Comparison of ENCODE assay signal across 10 mouse cellular contexts in the genomic region with DNA sequence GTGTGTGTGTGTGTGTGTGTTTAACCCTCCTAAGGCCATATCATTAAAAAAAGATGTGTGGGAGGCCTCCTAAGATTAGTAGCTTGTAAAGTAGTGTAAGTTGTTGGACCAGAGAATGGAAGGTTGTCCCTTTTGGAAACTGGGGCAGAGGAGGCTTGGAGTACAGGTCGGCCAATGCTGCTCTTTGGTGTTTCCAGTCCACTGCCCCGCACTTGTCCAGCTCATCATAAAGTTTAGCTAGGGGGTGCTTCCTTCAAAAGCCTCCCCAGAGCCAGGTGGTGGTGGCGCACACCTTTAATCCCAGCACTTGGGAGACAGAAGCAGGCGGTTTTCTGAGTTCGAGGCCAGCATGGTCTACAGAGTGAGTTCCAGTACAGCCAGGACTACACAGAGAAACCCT. TPM values are rescaled to one million over a fixed set of nuclear protein-coding genes. Genes with fewer than 3 reads are reported as not detected.
DNase-seq lines count a peak whose midpoint lies in the region; ATAC-seq and TF ChIP-seq lines count a peak whose summit lies in the region.
"Had no signal": no experiment of that assay in that cellular context is flagged by ENCODE, and none has a peak within 500 bp of the region (broad histone marks: within the 10 kb centered on the region; RNA-seq: fewer than 3 reads in every experiment).

No protein-coding gene starts in this region.

- H3K27me3 ChIP-seq in heart, embryonic 14.5 days (ENCODE audit: control insufficient read depth, insufficient read depth, low read length): no peaks in the 10 kb centered on the region
- H3K27me3 ChIP-seq in kidney, embryonic 15.5 days: peaks cover 3% of the 10 kb centered on the region; the same call in 1 of the 2 replicates
- peaks cover 10% of the 10 kb centered on the region; the same call in 1 of the 2 replicates for H3K27me3 ChIP-seq in midbrain, embryonic 13.5 days

- H3K4me1 ChIP-seq in heart, embryonic 14.5 days (ENCODE audit: control insufficient read depth in 2 of 2, insufficient read depth in 2 of 2, low read length in 2 of 2): peaks cover 26 to 30% of the 10 kb centered on the region in 2 experiments
- H3K4me1 ChIP-seq in embryonic fibroblast, embryonic 13.5 days (ENCODE audit: control insufficient read depth, insufficient read depth, low read length): 0 out of 2 replicates have a peak, but pooled peaks cover 4% of the 10 kb centered on the region
- H3K4me1 ChIP-seq in kidney, embryonic 15.5 days: peaks cover 29% of the 10 kb centered on the region
- peaks cover 16% of the 10 kb centered on the region for H3K4me1 ChIP-seq in midbrain, embryonic 13.5 days (replicated peaks)

- no peak for TF ChIP-seq CTCF in embryonic fibroblast, embryonic 13.5 days (IDR thresholded peaks at IDR 0.05; ENCODE audit: borderline replicate concordance, insufficient read depth, low read length)

- H3K36me3 ChIP-seq in heart, embryonic 14.5 days (ENCODE audit: control insufficient read depth, insufficient read depth, low read length): no peaks in the 10 kb centered on the region
- H3K36me3 ChIP-seq in kidney, embryonic 15.5 days: no peaks in the 10 kb centered on the region
- H3K36me3 ChIP-seq in midbrain, embryonic 13.5 days: no peaks in the 10 kb centered on the region

- peak overlapping the region in 1 of 2 experiments; percentile 70; a peak in 1 of 4 replicates for H3K4me3 ChIP-seq in heart, embryonic 14.5 days (ENCODE audit: control insufficient read depth in 1 of 2, insufficient read depth in 1 of 2, low read depth in 1 of 2, low read length in 2 of 2)
- H3K4me3 ChIP-seq in embryonic fibroblast, embryonic 13.5 days (ENCODE audit: insufficient read depth, low read length): peak overlapping the region; percentile 71; the same call in 1 of the 2 replicates
- H3K4me3 ChIP-seq in kidney, embryonic 15.5 days (replicated peaks): peak overlapping the region; percentile 80
- H3K4me3 ChIP-seq in midbrain, embryonic 13.5 days (replicated peaks): peak overlapping the region; percentile 63

- TF ChIP-seq POLR2A in embryonic fibroblast, embryonic 13.5 days (IDR thresholded peaks at IDR 0.05; ENCODE audit: low read depth, low read length): no peak

- peak overlapping the region; percentile 35 to 89 for H3K27ac ChIP-seq in heart, embryonic 14.5 days (replicated peaks in 1 of 2; ENCODE audit: control insufficient read depth in 1 of 2, insufficient read depth in 1 of 2, low read depth in 2 of 2, low read length in 2 of 2)
- H3K27ac ChIP-seq in embryonic fibroblast, embryonic 13.5 days (ENCODE audit: insufficient read depth, low read length): peak overlapping the region; percentile 80; the same call in 1 of the 2 replicates
- H3K27ac ChIP-seq in kidney, embryonic 15.5 days: peak overlapping the region; percentile 94
- no peak overlapping the region for H3K27ac ChIP-seq in midbrain, embryonic 13.5 days

- no peak for DNase-seq in heart, adult 8-10 months (ENCODE audit: low spot score)
- no peak for DNase-seq in right cerebral cortex, postnatal 36 days (ENCODE audit: low spot score in 2 of 2)
- DNase-seq in cerebellum, adult 9-11 months: no peak
- DNase-seq in urinary bladder, adult 18-20 months (ENCODE audit: low spot score in 2 of 2): no peak
- DNase-seq: retina, postnatal 1 day had no signal

- H3K9me3 ChIP-seq in heart, embryonic 14.5 days (ENCODE audit: control insufficient read depth, low read length): no peaks in the 10 kb centered on the region
- H3K9me3 ChIP-seq in kidney, embryonic 15.5 days (replicated peaks): no peaks in the 10 kb centered on the region
- H3K9me3 ChIP-seq in midbrain, embryonic 13.5 days: no peaks in the 10 kb centered on the region

- ATAC-seq in heart, embryonic 14.5 days (ENCODE audit: insufficient number of reproducible peaks, insufficient read depth, low FRiP score, low read depth): no peak
- no peak for ATAC-seq in kidney, embryonic 15.5 days (replicated peaks; ENCODE audit: low FRiP score)
- no peak for ATAC-seq in midbrain, embryonic 13.5 days

- WGBS in heart, embryonic 14.5 days: 85% methylated on average over 5 of the region's 5 CpGs
- WGBS in kidney, embryonic 15.5 days: 76% methylated on average over 5 of the region's 5 CpGs
- WGBS in midbrain, embryonic 13.5 days: 92% methylated on average over 5 of the region's 5 CpGs

- peak overlapping the region; percentile 75 for H3K4me2 ChIP-seq in heart, embryonic 14.5 days (ENCODE audit: low read length)
- peak overlapping the region; percentile 72 for H3K4me2 ChIP-seq in kidney, embryonic 15.5 days
- peak overlapping the region; percentile 56 for H3K4me2 ChIP-seq in midbrain, embryonic 13.5 days (replicated peaks)

- H3K9ac ChIP-seq in heart, embryonic 14.5 days (ENCODE audit: low read length): peak overlapping the region; percentile 79
- H3K9ac ChIP-seq in kidney, embryonic 15.5 days: 0 out of 2 replicates have a peak overlapping the region, but pooled peaks have one; percentile 66
- H3K9ac ChIP-seq in midbrain, embryonic 13.5 days (replicated peaks): no peak overlapping the region

RNA-seq across cellular contexts. Expression of a gene that starts 0.8 kb away (rescaled TPM):
- 0.27 and 0.42 TPM in 2 replicates for polyA plus RNA-seq in heart, embryonic 14.5 days (2014; fragmentation: Nextera tagmentation; extraction: Ambion mirVana)
- under 1 TPM in 2 of 4 experiments, not detected in 2; 0.22 to 0.35 TPM for total RNA-seq in heart, adult 8-10 months (2022)
- polyA plus RNA-seq in embryonic fibroblast, embryonic 13.5 days (2011; ENCODE audit: insufficient read length, low read depth, missing spikeins): 0.35 TPM in 1 of 2 replicates, not detected in the other
- polyA plus RNA-seq in kidney, embryonic 15.5 days (2015; fragmentation: Nextera tagmentation; extraction: Ambion mirVana): 0.12 and 0.38 TPM in 2 replicates
- 0.31 and 0.83 TPM in 2 replicates for polyA plus RNA-seq in midbrain, embryonic 13.5 days (2015; fragmentation: Nextera tagmentation; extraction: Ambion mirVana)
- total RNA-seq: CH12.LX had no signal

RNA-seq across cellular contexts. Expression of a gene that starts 1.0 kb away (rescaled TPM):
- 38.0 and 39.8 TPM in 2 replicates for polyA plus RNA-seq in heart, embryonic 14.5 days (2014; fragmentation: Nextera tagmentation; extraction: Ambion mirVana)
- 10 to 100 TPM; 22.3 to 37.6 (median 30.1) TPM for total RNA-seq in heart, adult 8-10 months (2022)
- 6.8 and 11.8 TPM in 2 replicates for polyA plus RNA-seq in embryonic fibroblast, embryonic 13.5 days (2011; ENCODE audit: insufficient read length, low read depth, missing spikeins)
- 14.9 and 16.5 TPM in 2 replicates for polyA plus RNA-seq in kidney, embryonic 15.5 days (2015; fragmentation: Nextera tagmentation; extraction: Ambion mirVana)
- polyA plus RNA-seq in midbrain, embryonic 13.5 days (2015; fragmentation: Nextera tagmentation; extraction: Ambion mirVana): 10.2 and 10.4 TPM in 2 replicates
